Mouse (Mus musculus): ENCODE results near the gene Ipo7.
"Not testable (repeated sequence)": the region's sequence is repeated elsewhere in the genome, so short reads cannot be mapped to it uniquely, and the experiment has no call there.

Gene Ipo7

GRCm38 (mm10) chr7:110023553-110023952 is 5.5 kb downstream of the Ipo7 start:
- no peak for DNase-seq (ENCODE audit: low spot score)

GRCm38 (mm10) chr7:110026594-110026993 is 8.5 kb downstream of the Ipo7 start:
- no peak for DNase-seq (ENCODE audit: low spot score)

GRCm38 (mm10) chr7:110028826-110029225 is 10.8 kb downstream of the Ipo7 start:
- DNase-seq (ENCODE audit: low spot score) = no peak

GRCm38 (mm10) chr7:110030342-110030741 is 12.3 kb downstream of the Ipo7 start:
- no peak for DNase-seq (ENCODE audit: low spot score)

- DNase-seq (ENCODE audit: low spot score) = not testable (repeated sequence)
Measured at GRCm38 (mm10) chr7:110057723-110058122, 39.6 kb downstream of the Ipo7 start.

GRCm38 (mm10) chr7:110059092-110059785 is 41.2 kb downstream of the Ipo7 start:
- DNase-seq (ENCODE audit: low spot score) = peak; percentile 24

GRCm38 (mm10) chr7:110060106-110060668 is 42.1 kb downstream of the Ipo7 start:
- no peak for DNase-seq (ENCODE audit: low spot score)

- peak; percentile 55 for DNase-seq (ENCODE audit: low spot score)
Measured at GRCm38 (mm10) chr7:110060669-110061198, 42.7 kb downstream of the Ipo7 start.

GRCm38 (mm10) chr7:110061199-110061751 is 43.2 kb downstream of the Ipo7 start, which contains the start of gene Zfp143:
Gene Zfp143 (plus strand): TSS chr7:110061217.
- DNase-seq (ENCODE audit: low spot score) = peak; percentile 100

- DNase-seq (ENCODE audit: low spot score) = peak; percentile 82
Measured at GRCm38 (mm10) chr7:110061752-110062273, 43.7 kb downstream of the Ipo7 start.

- no peak for DNase-seq (ENCODE audit: low spot score)
Measured at GRCm38 (mm10) chr7:110063731-110064130, 45.7 kb downstream of the Ipo7 start.

GRCm38 (mm10) chr7:110069070-110069469 is 51.0 kb downstream of the Ipo7 start:
- no peak for DNase-seq (ENCODE audit: low spot score)

- no peak for DNase-seq (ENCODE audit: low spot score)
Measured at GRCm38 (mm10) chr7:110078168-110078567, 60.1 kb downstream of the Ipo7 start.

GRCm38 (mm10) chr7:110083386-110084165 is 65.5 kb downstream of the Ipo7 start:
- peak; percentile 77 for DNase-seq (ENCODE audit: low spot score)

GRCm38 (mm10) chr7:110085217-110085616 is 67.1 kb downstream of the Ipo7 start:
- no peak for DNase-seq (ENCODE audit: low spot score)

- DNase-seq (ENCODE audit: low spot score) = no peak
Measured at GRCm38 (mm10) chr7:110087914-110088313, 69.8 kb downstream of the Ipo7 start.

- no peak for DNase-seq (ENCODE audit: low spot score)
Measured at GRCm38 (mm10) chr7:110091670-110092069, 73.6 kb downstream of the Ipo7 start.

GRCm38 (mm10) chr7:110096332-110096731 is 78.3 kb downstream of the Ipo7 start:
- no peak for DNase-seq (ENCODE audit: low spot score)

- DNase-seq (ENCODE audit: low spot score) = no peak
Measured at GRCm38 (mm10) chr7:110097106-110097793, 79.2 kb downstream of the Ipo7 start.

GRCm38 (mm10) chr7:110100854-110101253 is 82.8 kb downstream of the Ipo7 start:
- no peak for DNase-seq (ENCODE audit: low spot score)

GRCm38 (mm10) chr7:110101266-110101665 is 83.2 kb downstream of the Ipo7 start:
- DNase-seq (ENCODE audit: low spot score) = no peak
